Mouse (Mus musculus) spleen, adult 2 months (tissue): ENCODE measurements around the gene Snai3. TPM values are rescaled to one million over a fixed set of nuclear protein-coding genes. Genes with fewer than 3 reads are reported as not detected.

ENCODE experiments used
- DNase-seq, 2 experiments: peaks; one replicate each; pipeline versions ENCODE4 v3.0.0 to v3.0.0-alpha.2; 2012 to 2021; ENCODE audit warnings: low spot score in 2 of 2, low read depth in 1 of 2
- H3K27ac ChIP-seq: fragments of 200-500 bp; 2 replicates; pipeline ENCODE4 v1.5.1; 2012; ENCODE audit warnings: low read length, inconsistent platforms; ENCODE audit not compliant: insufficient read depth
- H3K27me3 ChIP-seq: fragments of 200-500 bp; 2 replicates; pipeline ENCODE4 v1.6.1; 2012; ENCODE audit warnings: mild to moderate bottlenecking, moderate library complexity, low read length, inconsistent platforms; ENCODE audit not compliant: control insufficient read depth, insufficient read depth
- H3K36me3 ChIP-seq: fragments of 200-500 bp; 2 replicates; pipeline ENCODE4 v1.6.1; 2012; ENCODE audit warnings: mild to moderate bottlenecking, low read length, inconsistent platforms; ENCODE audit not compliant: control insufficient read depth, insufficient read depth
- H3K4me1 ChIP-seq: fragments of 200-500 bp; 2 replicates; pipeline ENCODE4 v1.6.1; 2011; ENCODE audit warnings: inconsistent platforms; ENCODE audit not compliant: control insufficient read depth, insufficient read depth, insufficient read length
- H3K4me3 ChIP-seq: fragments of 200-500 bp; 2 replicates; pipeline ENCODE4 v1.5.1; 2011; ENCODE audit warnings: mild to moderate bottlenecking, inconsistent platforms; ENCODE audit not compliant: insufficient read depth, insufficient read length; ENCODE audit errors: extremely low read depth
- CTCF ChIP-seq: fragments of 200-500 bp; IDR thresholded peaks from 2 replicates; pipeline ENCODE4 v1.5.1; 2011; ENCODE audit warnings: mild to moderate bottlenecking, inconsistent platforms; ENCODE audit not compliant: insufficient read depth, insufficient read length, insufficient replicate concordance; ENCODE audit errors: extremely low read depth
- POLR2A ChIP-seq: fragments of 200-500 bp; IDR thresholded peaks from 2 replicates; pipeline ENCODE4 v1.6.1; 2011; ENCODE audit warnings: low read depth, low read length, inconsistent platforms
- WGBS: fragments of 180-500 bp; shearing (Covaris S2); methylation state at CpG from one replicate; pipeline ENCODE4 v1.1.7; 2018; 5-methylcytosine and 5-hydroxymethylcytosine counted together
- polyA plus RNA-seq: library from polyadenylated mRNA; depleted of rRNA; stranded (reverse); fragments of >200 nt; gene quantifications from 2 replicates; pipeline ENCODE4 v1.2.3, GENCODE M21; 2012

The Snai3 gene
- polyA plus RNA-seq, 1 experiment, result 3.9 TPM

- Histone ChIP-seq H3K27me3 (no peaks in the 10 kb centered on the region), H3K36me3 (peaks cover 8% of the 10 kb centered on the region), H3K4me3 (peak overlapping the region; percentile 88), H3K27ac (peak overlapping the region; percentile 99), H3K4me1 (peaks cover 32% of the 10 kb centered on the region; the same call in 1 of the 2 replicates)
- TF ChIP-seq POLR2A (no peak), CTCF (no peak)
- 10% methylated on average over 17 of the region's 18 CpGs for WGBS
- DNase-seq, result peak in 1 of 2 experiments; percentile 33
Observed at GRCm38 (mm10) chr8:122431694-122432442, 28.7 kb downstream of the Snai3 start.

DNA sequence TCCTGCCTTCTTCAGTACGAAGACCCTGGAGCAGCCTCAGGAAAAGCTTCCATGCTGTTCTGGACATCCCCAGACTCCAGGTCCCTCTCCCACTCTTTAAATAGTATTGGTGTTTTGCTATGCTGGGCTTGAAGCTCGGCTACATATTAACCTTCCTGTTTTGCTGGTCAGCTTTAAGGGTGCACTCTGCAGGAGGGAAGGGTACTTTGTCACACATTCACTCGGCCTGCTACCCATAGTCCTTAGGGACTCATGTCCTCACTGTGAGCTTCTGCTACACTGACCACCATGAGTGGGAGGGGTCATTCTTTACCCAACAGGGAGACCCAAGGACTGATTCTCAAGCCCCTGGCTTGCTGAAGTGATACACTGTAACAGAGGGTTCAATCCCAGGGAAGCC, 29.9 kb downstream of the Snai3 start:
- H3K27ac ChIP-seq, result peak overlapping the region; percentile 93
- WGBS, result 53% methylated on average over 3 of the region's 3 CpGs
- DNase-seq, result no peak
- H3K4me1 ChIP-seq, result peaks cover 29% of the 10 kb centered on the region; the same call in 1 of the 2 replicates
- TF ChIP-seq POLR2A, result no peak
- no peak for TF ChIP-seq CTCF
- H3K27me3 ChIP-seq, result no peaks in the 10 kb centered on the region
- peaks cover 18% of the 10 kb centered on the region for H3K36me3 ChIP-seq
- peak overlapping the region; percentile 26; the same call in 1 of the 2 replicates for H3K4me3 ChIP-seq

GRCm38 (mm10) chr8:122430058-122430636, 30.4 kb downstream of the Snai3 start:
- Histone ChIP-seq H3K4me3 (peak overlapping the region; percentile 40; the same call in 1 of the 2 replicates), H3K27ac (peak overlapping the region; percentile 93), H3K36me3 (peaks cover 21% of the 10 kb centered on the region), H3K27me3 (no peaks in the 10 kb centered on the region), H3K4me1 (peaks cover 29% of the 10 kb centered on the region; the same call in 1 of the 2 replicates)
- peak; percentile 71 to 77 for DNase-seq
- TF ChIP-seq POLR2A, result peak; percentile 21
- TF ChIP-seq CTCF, result peak; percentile 26; the same call in 1 of the 2 replicates
- WGBS, result 20% methylated on average over 10 of the region's 10 CpGs

DNA sequence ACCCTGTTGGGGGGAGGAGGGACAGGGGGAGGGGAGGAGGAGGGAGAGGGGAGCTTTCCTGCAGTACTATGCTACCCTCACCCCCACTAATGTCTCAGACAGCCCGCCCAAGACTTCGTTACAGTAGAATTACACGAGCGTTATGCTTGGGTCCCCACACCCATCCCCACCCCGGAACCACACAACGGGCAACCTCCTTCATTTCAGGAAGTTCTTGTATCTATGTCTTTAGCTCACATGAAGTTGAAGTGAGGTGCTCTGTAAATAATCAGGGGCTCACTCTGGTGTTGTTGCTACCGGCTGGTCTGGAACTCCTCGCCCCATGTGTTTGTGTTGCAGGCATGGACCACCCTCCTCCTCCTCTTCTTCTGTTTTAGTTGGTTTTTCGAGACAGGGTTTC, 32.4 kb downstream of the Snai3 start:
- peak overlapping the region; percentile 80 for H3K27ac ChIP-seq
- peaks cover 25% of the 10 kb centered on the region; the same call in 1 of the 2 replicates for H3K4me1 ChIP-seq
- WGBS, result 45% methylated on average over 9 of the region's 9 CpGs
- H3K4me3 ChIP-seq, result peak overlapping the region; percentile 10; the same call in 1 of the 2 replicates
- no peaks in the 10 kb centered on the region for H3K27me3 ChIP-seq
- DNase-seq, result peak in 1 of 2 experiments; percentile 58
- H3K36me3 ChIP-seq, result peaks cover 33% of the 10 kb centered on the region
- TF ChIP-seq POLR2A, result no peak
- no peak for TF ChIP-seq CTCF

GRCm38 (mm10) chr8:122427607-122428006, 32.9 kb downstream of the Snai3 start:
- 90% methylated on average over 7 of the region's 7 CpGs for WGBS
- H3K4me3 ChIP-seq, result no peak overlapping the region
- H3K4me1 ChIP-seq, result peaks cover 25% of the 10 kb centered on the region; the same call in 1 of the 2 replicates
- H3K27me3 ChIP-seq, result no peaks in the 10 kb centered on the region
- peaks cover 37% of the 10 kb centered on the region for H3K36me3 ChIP-seq
- no peak for DNase-seq
- TF ChIP-seq CTCF, result no peak
- TF ChIP-seq POLR2A, result no peak
- peak overlapping the region; percentile 42 for H3K27ac ChIP-seq

GRCm38 (mm10) chr8:122426145-122426544, 34.4 kb downstream of the Snai3 start:
- 91% methylated on average over 9 of the region's 9 CpGs for WGBS
- H3K27me3 ChIP-seq, result no peaks in the 10 kb centered on the region
- DNase-seq, result no peak
- no peak overlapping the region for H3K27ac ChIP-seq
- peaks cover 25% of the 10 kb centered on the region; the same call in 1 of the 2 replicates for H3K4me1 ChIP-seq
- H3K36me3 ChIP-seq, result peaks cover 37% of the 10 kb centered on the region
- H3K4me3 ChIP-seq, result no peak overlapping the region
- TF ChIP-seq CTCF (no peak), POLR2A (no peak)
